Mouse (Mus musculus) limb, embryonic 12.5 days (tissue): ENCODE results near the gene Rpl36. TPM values are rescaled to one million over a fixed set of nuclear protein-coding genes. Genes with fewer than 3 reads are reported as not detected.
A peak's percentile ranks its signal among the peaks of the same experiment; 100 is the strongest.

Source experiments
- ATAC-seq: fragments of 200-750 bp; cut with Nextera tagmentation; 2 replicates; pipeline ENCODE4 v1.8.0; 2017; ENCODE audit warnings: low read depth, moderate TSS enrichment; ENCODE audit not compliant: insufficient number of reproducible peaks, insufficient read depth, low FRiP score, low TSS enrichment
- H3K27ac ChIP-seq: fragments of 300-500 bp; sonication (generic); 2 replicates; pipeline ENCODE4 v1.5.1; 2016; ENCODE audit warnings: mild to moderate bottlenecking, moderate library complexity
- H3K27me3 ChIP-seq: fragments of 300-500 bp; sonication (generic); 2 replicates; pipeline ENCODE4 v1.6.1; 2016; ENCODE audit warnings: mild to moderate bottlenecking, moderate library complexity
- H3K36me3 ChIP-seq: fragments of 300-500 bp; sonication (generic); 2 replicates; pipeline ENCODE4 v1.6.1; 2016; ENCODE audit warnings: mild to moderate bottlenecking, moderate library complexity
- H3K4me1 ChIP-seq: fragments of 300-500 bp; sonication (generic); replicated peaks from 2 replicates; pipeline ENCODE4 v1.6.1; 2016
- H3K4me2 ChIP-seq: fragments of 300-500 bp; sonication (generic); 2 replicates; pipeline ENCODE4 v1.6.1; 2016; ENCODE audit warnings: mild to moderate bottlenecking, moderate library complexity
- H3K4me3 ChIP-seq: fragments of 300-500 bp; sonication (generic); replicated peaks from 2 replicates; pipeline ENCODE4 v1.5.1; 2016; ENCODE audit warnings: mild to moderate bottlenecking
- H3K9ac ChIP-seq: fragments of 300-500 bp; sonication (generic); replicated peaks from 2 replicates; pipeline ENCODE4 v1.6.1; 2016; ENCODE audit warnings: mild to moderate bottlenecking, moderate library complexity
- H3K9me3 ChIP-seq: fragments of 300-500 bp; sonication (generic); 2 replicates; pipeline ENCODE4 v1.6.1; 2016; ENCODE audit warnings: mild to moderate bottlenecking, moderate library complexity
- WGBS: fragments of 180-500 bp; shearing (Covaris S2); methylation state at CpG from one replicate; pipeline ENCODE4 v1.1.7; 2016; 5-methylcytosine and 5-hydroxymethylcytosine counted together
- polyA plus RNA-seq: library from polyadenylated mRNA; unstranded; fragments of >200 nt; fragmentation: Nextera tagmentation; extraction: Ambion mirVana; gene quantifications from 2 replicates; pipeline ENCODE4 v1.2.1, GENCODE M21; 2016

Gene Rpl36
- polyA plus RNA-seq, 1 experiment from 2014 or later = 1,768 TPM

DNA sequence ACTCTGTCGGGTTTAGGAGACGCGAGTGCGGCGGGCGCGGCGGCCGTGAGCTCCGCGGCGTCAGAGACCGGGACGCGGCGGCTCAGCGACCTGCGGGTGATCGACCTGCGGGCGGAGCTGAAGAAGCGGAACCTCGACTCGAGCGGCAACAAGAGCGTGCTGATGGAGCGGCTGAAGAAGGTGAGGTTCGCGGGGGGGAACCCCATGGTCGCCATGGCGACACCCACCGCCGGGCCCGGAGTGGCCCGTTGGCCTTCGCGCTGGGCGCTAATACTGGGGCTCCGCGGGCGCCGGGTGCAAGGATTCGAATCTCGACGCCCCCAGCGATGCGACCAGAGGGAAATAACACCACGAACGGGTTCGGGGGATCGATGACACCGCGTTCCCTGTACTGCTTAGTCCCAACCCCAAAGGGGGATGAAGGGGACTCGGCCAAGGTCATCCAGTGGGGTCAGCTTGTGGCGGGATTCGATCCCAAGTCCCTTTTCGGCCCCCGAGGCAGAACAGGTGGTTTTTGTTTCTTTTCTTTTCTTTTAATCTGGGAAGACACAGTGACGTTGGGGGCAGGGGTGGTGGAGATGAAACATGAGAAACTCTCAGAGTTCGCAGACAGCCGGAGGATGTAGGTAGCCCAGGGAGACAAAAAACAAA, 27.9 kb upstream of the Rpl36 start:
- Histone ChIP-seq H3K9me3 (no peaks in the 10 kb centered on the region), H3K4me1 (peaks cover 40% of the 10 kb centered on the region), H3K27ac (peak overlapping the region; percentile 93), H3K4me3 (peak overlapping the region; percentile 91), H3K9ac (peak overlapping the region; percentile 94), H3K36me3 (peaks cover 72% of the 10 kb centered on the region), H3K4me2 (peak overlapping the region; percentile 75), H3K27me3 (no peaks in the 10 kb centered on the region)
- under 1% methylated on average over 61 of the region's 61 CpGs for WGBS
- ATAC-seq = no peak

DNA sequence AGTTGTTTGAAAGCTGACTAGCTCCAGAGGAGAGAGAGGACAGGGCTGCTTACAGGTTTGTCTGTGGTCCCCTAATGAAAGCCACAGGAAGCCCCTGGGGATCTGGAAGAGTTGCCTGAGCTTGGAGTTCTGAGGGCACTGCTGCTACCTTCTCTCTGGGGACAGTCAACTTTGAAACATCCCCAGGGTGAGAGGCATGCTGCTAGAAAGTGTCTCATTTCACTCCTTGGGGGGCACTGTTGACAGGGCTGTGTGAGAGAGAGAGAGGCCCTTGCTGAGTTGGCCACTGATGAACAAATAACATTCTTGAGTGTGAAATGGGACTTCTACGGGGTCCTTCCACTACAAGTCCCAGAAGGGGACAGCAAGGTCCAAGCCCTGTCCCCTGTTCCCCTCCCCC, 25.4 kb upstream of the Rpl36 start:
- Histone ChIP-seq H3K27me3 (no peaks in the 10 kb centered on the region), H3K4me3 (no peak overlapping the region), H3K36me3 (peaks cover 72% of the 10 kb centered on the region), H3K27ac (no peak overlapping the region), H3K4me1 (peaks cover 32% of the 10 kb centered on the region), H3K9me3 (no peaks in the 10 kb centered on the region), H3K9ac (no peak overlapping the region), H3K4me2 (0 out of 2 replicates have a peak overlapping the region, but pooled peaks have one; percentile 13)
- 86% methylated on average over 1 of the region's 1 CpGs for WGBS
- no peak for ATAC-seq

DNA sequence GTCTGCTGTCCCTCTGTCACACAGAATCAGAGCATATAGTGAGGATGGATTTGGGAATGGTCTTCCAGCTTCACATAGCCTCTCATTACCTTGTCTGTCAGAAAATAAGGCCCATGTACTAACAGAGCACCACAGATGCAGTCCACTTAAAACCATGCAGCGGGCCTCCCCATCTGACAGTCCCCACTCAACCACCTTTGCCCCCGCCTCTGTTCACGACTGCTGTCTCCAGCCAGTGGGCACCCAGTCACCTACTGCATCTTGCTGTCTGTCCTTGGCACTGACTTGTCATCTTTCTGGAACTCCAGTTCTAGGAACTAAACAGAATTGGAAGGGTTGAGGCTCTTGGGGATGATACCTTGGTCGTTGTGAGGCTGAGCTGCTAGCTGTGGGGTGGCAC, 24.3 kb upstream of the Rpl36 start:
- ATAC-seq = no peak
- H3K4me2 ChIP-seq = no peak overlapping the region
- peaks cover 80% of the 10 kb centered on the region for H3K36me3 ChIP-seq
- H3K4me1 ChIP-seq = peaks cover 24% of the 10 kb centered on the region
- H3K9ac ChIP-seq = no peak overlapping the region
- no peaks in the 10 kb centered on the region for H3K27me3 ChIP-seq
- 96% methylated on average over 4 of the region's 4 CpGs for WGBS
- no peak overlapping the region for H3K27ac ChIP-seq
- no peak overlapping the region for H3K4me3 ChIP-seq
- no peaks in the 10 kb centered on the region for H3K9me3 ChIP-seq

DNA sequence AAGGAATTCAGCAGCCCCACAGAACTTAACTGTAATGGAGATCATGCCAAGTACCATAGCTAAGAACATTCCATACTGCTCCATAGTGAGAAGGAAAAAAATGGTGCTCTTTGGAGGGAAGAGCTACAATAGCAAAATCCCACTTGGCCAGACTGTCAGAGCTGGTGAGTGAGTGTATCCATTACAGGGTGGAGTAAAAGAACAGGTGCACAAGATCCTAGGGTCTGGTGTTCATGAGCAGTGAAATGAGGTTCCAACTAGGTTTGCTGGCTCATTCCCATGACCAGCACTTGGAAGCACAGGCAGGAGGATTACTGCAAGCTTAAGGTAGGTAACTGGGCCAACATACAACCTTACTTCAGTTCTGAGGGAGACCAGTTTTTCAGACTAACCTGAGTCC, 20.7 kb upstream of the Rpl36 start:
- H3K4me3 ChIP-seq = no peak overlapping the region
- H3K4me2 ChIP-seq = no peak overlapping the region
- H3K4me1 ChIP-seq = peaks cover 7% of the 10 kb centered on the region; the same call in 1 of the 2 replicates
- no peak overlapping the region for H3K9ac ChIP-seq
- no peaks in the 10 kb centered on the region for H3K9me3 ChIP-seq
- H3K36me3 ChIP-seq = peaks cover 100% of the 10 kb centered on the region
- no peak overlapping the region for H3K27ac ChIP-seq
- no peaks in the 10 kb centered on the region for H3K27me3 ChIP-seq
- ATAC-seq = no peak

DNA sequence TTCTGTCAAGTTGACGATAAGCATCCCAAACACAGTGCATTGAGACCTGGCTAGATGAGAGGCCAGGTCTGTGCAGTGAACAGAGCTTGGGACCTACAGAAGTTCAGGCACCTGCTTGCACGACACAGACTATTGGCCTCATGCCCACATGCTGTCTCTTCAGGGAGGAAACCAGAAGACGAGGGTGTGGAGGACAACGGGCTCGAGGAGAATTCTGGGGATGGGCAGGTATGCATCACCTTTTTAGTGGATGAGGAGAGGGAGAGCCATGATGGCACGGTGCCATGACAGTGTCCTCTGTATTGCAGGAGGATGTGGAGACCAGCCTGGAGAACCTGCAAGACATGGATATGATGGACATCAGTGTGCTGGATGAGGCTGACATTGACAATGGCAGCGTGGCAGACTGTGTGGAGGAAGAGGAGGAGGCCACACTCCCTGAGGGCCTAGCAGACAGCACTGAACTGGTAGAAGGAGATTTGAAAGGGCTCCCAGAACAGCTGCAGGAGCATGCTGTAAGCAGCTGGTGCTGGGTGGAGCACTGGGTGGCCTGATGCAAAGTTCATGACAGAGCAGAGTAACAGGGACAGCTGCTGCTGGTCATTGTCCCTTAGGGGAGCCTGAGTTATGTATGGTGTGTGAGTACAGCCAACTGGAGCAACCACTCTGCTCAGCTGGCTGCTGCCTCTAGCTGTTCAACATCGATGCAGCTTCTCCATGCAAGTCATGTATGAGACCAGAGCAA, 19.5 kb upstream of the Rpl36 start:
- H3K9ac ChIP-seq = no peak overlapping the region
- ATAC-seq = peak; percentile 12; the same call in 1 of the 2 replicates
- no peaks in the 10 kb centered on the region for H3K27me3 ChIP-seq
- H3K4me1 ChIP-seq = no peaks in the 10 kb centered on the region
- WGBS = 90% methylated on average over 8 of the region's 8 CpGs
- H3K27ac ChIP-seq = 0 out of 2 replicates have a peak overlapping the region, but pooled peaks have one; percentile 4
- no peak overlapping the region for H3K4me2 ChIP-seq
- no peaks in the 10 kb centered on the region for H3K9me3 ChIP-seq
- H3K36me3 ChIP-seq = peaks cover 96% of the 10 kb centered on the region
- H3K4me3 ChIP-seq = no peak overlapping the region

DNA sequence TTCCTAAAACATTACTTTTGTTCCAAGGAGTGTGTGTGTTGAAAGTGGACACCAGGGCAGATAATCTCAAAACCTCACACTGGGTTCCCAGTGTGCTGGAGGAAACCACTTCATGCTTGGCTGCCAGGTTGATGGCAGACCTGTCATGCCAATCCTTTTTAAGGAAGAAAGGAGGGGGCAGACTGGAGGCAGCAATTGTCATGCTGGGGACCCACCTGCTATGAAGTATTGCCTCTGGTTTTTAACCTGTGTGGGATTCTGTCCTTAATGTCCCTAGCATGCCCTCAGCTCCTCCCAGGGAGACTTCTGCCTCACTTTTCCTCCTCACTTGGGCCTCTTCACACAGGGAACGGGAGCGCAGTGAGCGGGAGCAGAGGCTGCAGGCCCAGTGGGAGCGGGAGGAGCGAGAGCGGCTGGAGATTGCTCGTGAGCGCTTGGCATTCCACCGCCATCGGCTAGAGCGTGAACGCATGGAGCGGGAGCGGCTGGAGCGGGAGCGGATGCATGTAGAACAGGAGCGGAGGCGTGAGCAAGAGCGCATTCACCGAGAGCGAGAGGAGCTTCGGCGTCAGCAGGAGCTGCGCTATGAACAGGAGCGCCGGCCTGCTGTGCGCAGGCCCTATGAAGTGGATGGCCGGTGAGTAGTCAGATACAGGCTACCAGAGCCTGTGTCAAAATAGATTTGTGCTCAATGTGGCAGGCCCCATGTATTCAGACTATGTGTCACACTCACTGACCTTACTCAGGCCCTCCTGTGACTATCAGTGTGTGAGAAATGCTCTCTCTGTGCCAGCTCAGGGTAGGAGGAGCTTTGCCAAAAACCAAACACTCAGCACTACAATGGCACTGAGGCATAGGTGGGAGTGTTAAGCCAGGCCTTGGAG, 9.8 kb upstream of the Rpl36 start:
- 96% methylated on average over 28 of the region's 28 CpGs for WGBS
- Histone ChIP-seq H3K4me3 (no peak overlapping the region), H3K9ac (no peak overlapping the region), H3K36me3 (peaks cover 88% of the 10 kb centered on the region), H3K27ac (no peak overlapping the region), H3K27me3 (no peaks in the 10 kb centered on the region), H3K4me2 (no peak overlapping the region), H3K4me1 (peaks cover 8% of the 10 kb centered on the region), H3K9me3 (no peaks in the 10 kb centered on the region)
- no peak for ATAC-seq

DNA sequence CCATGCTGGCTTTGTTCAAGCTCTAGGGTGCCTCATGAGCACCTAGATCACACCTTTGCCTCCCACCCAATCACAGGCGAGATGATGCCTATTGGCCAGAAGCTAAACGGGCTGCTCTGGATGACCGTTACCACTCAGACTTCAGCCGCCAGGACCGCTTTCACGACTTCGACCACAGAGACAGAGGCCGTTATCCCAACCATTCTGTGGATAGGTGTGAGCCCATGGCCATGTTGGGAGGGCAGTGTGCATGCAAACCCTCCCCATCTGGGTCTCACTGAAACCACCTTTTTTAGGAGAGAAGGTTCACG, 9.2 kb upstream of the Rpl36 start:
- H3K4me3 ChIP-seq = no peak overlapping the region
- H3K27ac ChIP-seq = no peak overlapping the region
- no peaks in the 10 kb centered on the region for H3K27me3 ChIP-seq
- H3K4me2 ChIP-seq = no peak overlapping the region
- H3K4me1 ChIP-seq = peaks cover 14% of the 10 kb centered on the region
- no peaks in the 10 kb centered on the region for H3K9me3 ChIP-seq
- ATAC-seq = no peak
- H3K36me3 ChIP-seq = peaks cover 88% of the 10 kb centered on the region
- WGBS = 84% methylated on average over 9 of the region's 9 CpGs
- H3K9ac ChIP-seq = no peak overlapping the region

DNA sequence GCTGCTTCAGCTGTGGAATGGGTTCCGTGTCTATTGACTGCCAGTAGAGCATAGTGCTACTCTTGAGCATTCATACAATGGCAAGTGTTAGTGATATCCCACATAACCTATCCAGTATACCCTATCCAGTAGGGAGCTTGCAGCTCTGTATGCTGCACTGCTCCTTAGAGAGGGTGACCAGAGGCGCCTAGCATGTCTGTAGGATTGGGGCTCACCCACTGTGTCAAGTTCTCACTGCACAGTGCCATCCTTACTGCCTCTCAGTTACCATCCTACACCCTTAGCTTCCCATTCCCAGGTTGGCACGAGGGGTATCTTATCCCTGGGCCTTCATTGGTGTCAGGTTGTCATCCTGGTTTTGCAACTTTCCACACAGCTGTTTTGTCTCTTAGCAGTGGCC, 8.8 kb upstream of the Rpl36 start:
- H3K27me3 ChIP-seq = no peaks in the 10 kb centered on the region
- no peak overlapping the region for H3K9ac ChIP-seq
- no peak overlapping the region for H3K27ac ChIP-seq
- no peak overlapping the region for H3K4me3 ChIP-seq
- H3K36me3 ChIP-seq = peaks cover 85% of the 10 kb centered on the region
- peaks cover 16% of the 10 kb centered on the region for H3K4me1 ChIP-seq
- H3K4me2 ChIP-seq = no peak overlapping the region
- WGBS = 91% methylated on average over 3 of the region's 3 CpGs
- no peaks in the 10 kb centered on the region for H3K9me3 ChIP-seq
- ATAC-seq = no peak

DNA sequence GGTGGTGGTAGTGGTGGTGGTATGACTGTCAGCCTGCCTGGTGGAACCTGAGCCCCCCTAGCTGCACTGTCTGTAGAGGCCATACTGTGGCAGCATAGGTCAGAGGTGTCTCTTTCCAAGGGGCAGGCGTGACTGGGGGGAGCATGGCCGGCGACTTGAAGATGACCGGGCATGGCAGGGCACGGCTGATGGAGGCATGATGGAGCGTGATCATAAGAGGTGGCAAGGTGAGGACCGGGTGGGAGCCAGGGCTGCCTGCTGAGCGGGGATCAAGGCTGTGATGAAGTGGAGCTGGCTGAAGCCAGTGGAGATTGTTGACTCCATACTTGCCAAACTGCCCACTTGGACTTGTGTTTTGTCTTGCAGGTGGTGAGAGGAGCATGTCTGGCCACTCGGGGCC, 7.8 kb upstream of the Rpl36 start:
- H3K9me3 ChIP-seq = no peaks in the 10 kb centered on the region
- H3K36me3 ChIP-seq = peaks cover 75% of the 10 kb centered on the region
- no peak overlapping the region for H3K27ac ChIP-seq
- H3K4me3 ChIP-seq = no peak overlapping the region
- no peak for ATAC-seq
- no peak overlapping the region for H3K4me2 ChIP-seq
- H3K4me1 ChIP-seq = peaks cover 21% of the 10 kb centered on the region
- H3K27me3 ChIP-seq = no peaks in the 10 kb centered on the region
- H3K9ac ChIP-seq = no peak overlapping the region
- 90% methylated on average over 9 of the region's 9 CpGs for WGBS

DNA sequence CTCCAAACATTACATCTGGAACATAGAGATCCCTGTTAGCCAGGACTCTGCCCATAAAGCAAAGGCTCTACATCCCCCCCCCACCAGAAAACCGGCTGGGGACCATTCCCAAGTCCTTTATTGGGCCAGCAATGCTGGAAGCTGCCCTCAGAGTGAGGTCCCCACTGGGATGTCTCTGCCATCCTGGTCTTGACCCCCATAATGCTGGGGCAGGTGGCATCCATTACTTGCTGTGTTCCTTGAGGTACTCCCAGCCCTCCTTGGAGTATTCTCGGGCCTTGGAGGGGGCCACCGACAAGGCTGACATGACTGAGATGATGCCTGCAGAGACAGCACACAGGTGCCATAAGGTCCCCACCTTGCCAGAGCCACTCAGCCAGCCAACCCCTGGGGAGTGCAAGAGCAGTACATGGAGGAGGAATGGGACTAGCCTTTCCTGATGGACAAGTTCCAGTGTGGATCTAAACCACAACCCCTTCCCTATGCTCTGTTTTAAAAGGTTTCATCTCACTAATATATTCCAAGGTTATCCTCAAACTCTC, 5.6 kb upstream of the Rpl36 start:
- Histone ChIP-seq H3K9me3 (no peaks in the 10 kb centered on the region), H3K36me3 (peaks cover 53% of the 10 kb centered on the region), H3K4me3 (no peak overlapping the region), H3K27me3 (no peaks in the 10 kb centered on the region), H3K27ac (no peak overlapping the region), H3K9ac (no peak overlapping the region), H3K4me2 (no peak overlapping the region), H3K4me1 (peaks cover 28% of the 10 kb centered on the region)
- 59% methylated on average over 3 of the region's 3 CpGs for WGBS
- ATAC-seq = no peak

DNA sequence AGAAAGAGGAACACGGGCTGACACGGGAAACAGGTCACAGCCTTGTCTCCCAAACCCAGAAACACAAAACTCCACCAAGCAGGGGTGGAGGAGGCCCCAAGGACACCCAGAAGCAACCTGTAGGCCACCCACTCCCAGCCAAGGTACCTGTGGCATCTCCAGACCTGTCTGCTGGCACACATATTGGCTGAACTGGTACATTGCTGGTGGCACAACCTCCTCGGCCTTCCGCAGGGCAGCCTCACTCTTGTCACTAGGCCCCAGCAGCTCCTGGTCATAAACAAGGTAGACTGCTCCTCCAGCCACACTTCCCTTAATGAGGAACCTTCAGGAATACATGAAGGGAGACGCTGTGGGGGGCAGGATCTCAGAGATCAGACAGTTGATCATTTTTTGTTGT, 4.5 kb upstream of the Rpl36 start:
- peaks cover 42% of the 10 kb centered on the region for H3K36me3 ChIP-seq
- no peak for ATAC-seq
- H3K9me3 ChIP-seq = no peaks in the 10 kb centered on the region
- no peaks in the 10 kb centered on the region for H3K27me3 ChIP-seq
- H3K27ac ChIP-seq = no peak overlapping the region
- peak overlapping the region; percentile 67 for H3K4me3 ChIP-seq
- WGBS = 53% methylated on average over 5 of the region's 5 CpGs
- H3K9ac ChIP-seq = peak overlapping the region; percentile 81
- H3K4me2 ChIP-seq = peak overlapping the region; percentile 82
- H3K4me1 ChIP-seq = peaks cover 28% of the 10 kb centered on the region
